Mouse (Mus musculus) neural tube, embryonic 11.5 days (tissue): ENCODE data around the gene Ccdc136. TPM values are rescaled to one million over a fixed set of nuclear protein-coding genes. Genes with fewer than 3 reads are reported as not detected.
A peak's percentile ranks its signal among the peaks of the same experiment; 100 is the strongest.

Experiments
- ATAC-seq: fragments of 200-750 bp; cut with Nextera tagmentation; 2 replicates; pipeline ENCODE4 v1.8.0; 2017; ENCODE audit warnings: moderate number of reproducible peaks, mild to moderate bottlenecking, moderate TSS enrichment, moderate library complexity; ENCODE audit not compliant: insufficient read depth, low FRiP score, low TSS enrichment
- DNase-seq: peaks from one replicate; pipeline ENCODE4 v3.0.0-alpha.2; 2015; ENCODE audit warnings: low spot score
- H3K27ac ChIP-seq: fragments of 300-500 bp; sonication (generic); 2 replicates; pipeline ENCODE4 v1.5.1; 2014; ENCODE audit warnings: low read depth, mild to moderate bottlenecking, low read length
- H3K27me3 ChIP-seq: fragments of 300-500 bp; sonication (generic); 2 replicates; pipeline ENCODE4 v1.6.1; 2014; ENCODE audit warnings: mild to moderate bottlenecking, low read length, mixed read lengths; ENCODE audit not compliant: control insufficient read depth, insufficient read depth
- H3K36me3 ChIP-seq: fragments of 300-500 bp; sonication (generic); 2 replicates; pipeline ENCODE4 v1.6.1; 2014; ENCODE audit warnings: mild to moderate bottlenecking, low read length, moderate library complexity, mixed read lengths; ENCODE audit not compliant: control insufficient read depth, insufficient read depth
- H3K4me1 ChIP-seq: fragments of 300-500 bp; sonication (generic); 2 replicates; pipeline ENCODE4 v1.6.1; 2014; ENCODE audit warnings: low read length, mixed read lengths; ENCODE audit not compliant: control insufficient read depth, insufficient read depth
- H3K4me2 ChIP-seq: fragments of 300-500 bp; sonication (generic); 2 replicates; pipeline ENCODE4 v1.6.1; 2014; ENCODE audit warnings: low read depth, mild to moderate bottlenecking, moderate library complexity
- H3K4me3 ChIP-seq: fragments of 300-500 bp; sonication (generic); 2 replicates; pipeline ENCODE4 v1.5.1; 2014; ENCODE audit warnings: low read depth, low read length
- H3K9ac ChIP-seq: fragments of 300-500 bp; sonication (generic); 2 replicates; pipeline ENCODE4 v1.6.1; 2014; ENCODE audit warnings: mild to moderate bottlenecking, low read length
- H3K9me3 ChIP-seq: fragments of 300-500 bp; sonication (generic); 2 replicates; pipeline ENCODE4 v1.6.1; 2016; ENCODE audit warnings: low read length; ENCODE audit not compliant: control insufficient read depth
- whole genome bisulfite sequencing: fragments of 180-500 bp; shearing (Covaris S2); extraction: QIAGEN DNeasy Blood & Tissue Kit; methylation state at CpG from one replicate; pipeline ENCODE4 v1.1.7; 2014; 5-methylcytosine and 5-hydroxymethylcytosine counted together
- polyA plus RNA-seq: library from polyadenylated mRNA; unstranded; fragments of >200 nt; fragmentation: Nextera tagmentation; extraction: Ambion mirVana; gene quantifications from 2 replicates; pipeline ENCODE4 v1.2.1, GENCODE M21; 2014

Gene Ccdc136
- polyA plus RNA-seq, 1 experiment from 2014 or later, result 36.8 TPM

- Histone ChIP-seq H3K4me1 (no peaks in the 10 kb centered on the region; the same call in 1 of the 2 replicates), H3K9me3 (no peaks in the 10 kb centered on the region), H3K4me2 (no peak overlapping the region), H3K36me3 (peaks cover 5% of the 10 kb centered on the region; the same call in 1 of the 2 replicates), H3K27ac (no peak overlapping the region), H3K9ac (no peak overlapping the region), H3K27me3 (no peaks in the 10 kb centered on the region), H3K4me3 (no peak overlapping the region)
- no peak for ATAC-seq
- WGBS, result 93% methylated on average over 6 of the region's 6 CpGs
- no peak for DNase-seq
These were observed 35.9 kb upstream of the Ccdc136 start for GRCm38 (mm10) chr6:29360211-29360610.

- no peaks in the 10 kb centered on the region for H3K27me3 ChIP-seq
- no peaks in the 10 kb centered on the region; the same call in 1 of the 2 replicates for H3K4me1 ChIP-seq
- ATAC-seq (no peak), DNase-seq (no peak)
- 77% methylated on average over 7 of the region's 7 CpGs for WGBS
- no peaks in the 10 kb centered on the region for H3K9me3 ChIP-seq
- no peak overlapping the region for H3K27ac ChIP-seq
- peaks cover 9% of the 10 kb centered on the region for H3K36me3 ChIP-seq
- H3K9ac ChIP-seq, result no peak overlapping the region
- H3K4me3 ChIP-seq, result no peak overlapping the region
- no peak overlapping the region for H3K4me2 ChIP-seq
These were observed 33.6 kb upstream of the Ccdc136 start for GRCm38 (mm10) chr6:29362246-29363128.

- WGBS, result 82% methylated on average over 3 of the region's 3 CpGs
- peaks cover 9% of the 10 kb centered on the region for H3K36me3 ChIP-seq
- ATAC-seq, result no peak
- DNase-seq, result no peak
- H3K4me3 ChIP-seq, result no peak overlapping the region
- no peak overlapping the region for H3K4me2 ChIP-seq
- H3K4me1 ChIP-seq, result no peaks in the 10 kb centered on the region; the same call in 1 of the 2 replicates
- H3K27ac ChIP-seq, result no peak overlapping the region
- no peaks in the 10 kb centered on the region for H3K9me3 ChIP-seq
- H3K27me3 ChIP-seq, result no peaks in the 10 kb centered on the region
- no peak overlapping the region for H3K9ac ChIP-seq
These were observed 33.0 kb upstream of the Ccdc136 start for GRCm38 (mm10) chr6:29363129-29363515.

- Histone ChIP-seq H3K27ac (no peak overlapping the region), H3K9ac (no peak overlapping the region), H3K4me1 (no peaks in the 10 kb centered on the region; the same call in 1 of the 2 replicates), H3K4me2 (no peak overlapping the region), H3K27me3 (no peaks in the 10 kb centered on the region), H3K36me3 (peaks cover 8% of the 10 kb centered on the region), H3K4me3 (no peak overlapping the region), H3K9me3 (no peaks in the 10 kb centered on the region)
- 87% methylated on average over 1 of the region's 1 CpGs for WGBS
- ATAC-seq, result no peak
- no peak for DNase-seq
These were observed 30.8 kb upstream of the Ccdc136 start for GRCm38 (mm10) chr6:29365277-29365676.

GRCm38 (mm10) chr6:29377386-29377785 lies 18.7 kb upstream of the Ccdc136 start:
- DNase-seq, result no peak
- WGBS, result 96% methylated on average over 4 of the region's 4 CpGs
- no peak for ATAC-seq
- H3K27ac ChIP-seq, result no peak overlapping the region
- no peaks in the 10 kb centered on the region for H3K9me3 ChIP-seq
- no peaks in the 10 kb centered on the region for H3K4me1 ChIP-seq
- no peak overlapping the region for H3K9ac ChIP-seq
- no peak overlapping the region for H3K4me2 ChIP-seq
- H3K4me3 ChIP-seq, result no peak overlapping the region
- no peaks in the 10 kb centered on the region for H3K27me3 ChIP-seq
- H3K36me3 ChIP-seq, result peaks cover 8% of the 10 kb centered on the region; the same call in 1 of the 2 replicates

- Histone ChIP-seq H3K36me3 (peaks cover 5% of the 10 kb centered on the region; the same call in 1 of the 2 replicates), H3K9ac (no peak overlapping the region), H3K4me2 (no peak overlapping the region), H3K27ac (no peak overlapping the region), H3K4me1 (no peaks in the 10 kb centered on the region), H3K27me3 (no peaks in the 10 kb centered on the region), H3K9me3 (no peaks in the 10 kb centered on the region), H3K4me3 (no peak overlapping the region)
- ATAC-seq, result no peak
- WGBS, result 96% methylated on average over 10 of the region's 10 CpGs
- no peak for DNase-seq
These were observed 17.4 kb upstream of the Ccdc136 start for GRCm38 (mm10) chr6:29378678-29379077.

GRCm38 (mm10) chr6:29379954-29380353 lies 16.2 kb upstream of the Ccdc136 start:
- Histone ChIP-seq H3K4me3 (no peak overlapping the region), H3K4me2 (no peak overlapping the region), H3K36me3 (peaks cover 5% of the 10 kb centered on the region; the same call in 1 of the 2 replicates), H3K4me1 (no peaks in the 10 kb centered on the region), H3K9ac (no peak overlapping the region), H3K9me3 (no peaks in the 10 kb centered on the region), H3K27ac (no peak overlapping the region), H3K27me3 (no peaks in the 10 kb centered on the region)
- ATAC-seq, result no peak
- 92% methylated on average over 6 of the region's 6 CpGs for WGBS
- DNase-seq, result no peak

- no peaks in the 10 kb centered on the region for H3K4me1 ChIP-seq
- H3K9ac ChIP-seq, result no peak overlapping the region
- H3K27ac ChIP-seq, result no peak overlapping the region
- DNase-seq, result no peak
- H3K4me3 ChIP-seq, result no peak overlapping the region
- H3K4me2 ChIP-seq, result no peak overlapping the region
- 62% methylated on average over 2 of the region's 2 CpGs for WGBS
- no peaks in the 10 kb centered on the region for H3K36me3 ChIP-seq
- H3K27me3 ChIP-seq, result no peaks in the 10 kb centered on the region
- ATAC-seq, result no peak
- no peaks in the 10 kb centered on the region for H3K9me3 ChIP-seq
These were observed 13.7 kb upstream of the Ccdc136 start for GRCm38 (mm10) chr6:29382442-29382841.

GRCm38 (mm10) chr6:29388052-29388518 lies 8.0 kb upstream of the Ccdc136 start, which contains the start of gene Opn1sw:
Gene Opn1sw (minus strand): TSS chr6:29388468.
- ATAC-seq (no peak), DNase-seq (peak; percentile 29)
- no peaks in the 10 kb centered on the region for H3K27me3 ChIP-seq
- H3K9me3 ChIP-seq, result no peaks in the 10 kb centered on the region
- H3K27ac ChIP-seq, result no peak within 1 kb of the TSS
- 5% methylated on average over 12 of the region's 12 CpGs for WGBS
- H3K4me1 ChIP-seq, result peaks cover 3% of the 10 kb centered on the region; the same call in 1 of the 2 replicates
- peak within 1 kb of the TSS; percentile 21; the same call in 1 of the 2 replicates for H3K4me3 ChIP-seq
- 0 out of 2 replicates have a peak within 1 kb of the TSS, but pooled peaks have one; percentile 29 for H3K9ac ChIP-seq
- H3K4me2 ChIP-seq, result peak within 1 kb of the TSS; percentile 32
- no peaks in the 10 kb centered on the region for H3K36me3 ChIP-seq
